Mouse (Mus musculus): ENCODE results near the gene Syn3. TPM values are rescaled to one million over a fixed set of nuclear protein-coding genes. Genes with fewer than 3 reads are reported as not detected.

Gene Syn3
- polyA plus RNA-seq, 1 experiment from 2014 or later, result 4.9 TPM

DNA sequence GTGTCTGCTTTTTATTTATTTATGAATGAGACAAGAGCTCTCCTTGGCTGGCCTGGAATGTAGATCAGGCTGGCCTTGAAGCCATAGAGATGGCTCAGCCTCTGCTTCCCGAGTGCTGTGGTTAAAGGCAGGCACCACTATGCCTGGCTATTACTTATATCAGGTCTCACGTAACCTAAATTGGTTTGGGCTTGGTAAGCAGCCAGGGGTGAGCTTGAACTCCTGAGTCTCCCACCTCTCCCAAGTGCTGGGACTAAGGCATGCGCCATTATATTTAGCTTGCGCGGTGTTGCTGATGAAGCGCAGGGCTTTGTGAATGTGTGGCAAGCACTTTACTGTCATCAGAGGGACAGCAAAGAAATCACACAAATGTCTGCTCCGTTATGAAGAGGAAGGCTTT, 480.9 kb downstream of the Syn3 start:
- H3K4me2 ChIP-seq, result no peak overlapping the region
- no peaks in the 10 kb centered on the region for H3K27me3 ChIP-seq
- no peaks in the 10 kb centered on the region for H3K36me3 ChIP-seq
- no peak overlapping the region for H3K4me3 ChIP-seq
- no peaks in the 10 kb centered on the region for H3K9me3 ChIP-seq
- H3K4me1 ChIP-seq, result peaks cover 5% of the 10 kb centered on the region
- no peak for ATAC-seq (ENCODE audit: insufficient number of reproducible peaks, insufficient read depth, low FRiP score, low TSS enrichment, low read depth)
- no peak overlapping the region for H3K9ac ChIP-seq
- whole genome bisulfite sequencing, result 85% methylated on average over 7 of the region's 7 CpGs
- H3K27ac ChIP-seq, result no peak overlapping the region

DNA sequence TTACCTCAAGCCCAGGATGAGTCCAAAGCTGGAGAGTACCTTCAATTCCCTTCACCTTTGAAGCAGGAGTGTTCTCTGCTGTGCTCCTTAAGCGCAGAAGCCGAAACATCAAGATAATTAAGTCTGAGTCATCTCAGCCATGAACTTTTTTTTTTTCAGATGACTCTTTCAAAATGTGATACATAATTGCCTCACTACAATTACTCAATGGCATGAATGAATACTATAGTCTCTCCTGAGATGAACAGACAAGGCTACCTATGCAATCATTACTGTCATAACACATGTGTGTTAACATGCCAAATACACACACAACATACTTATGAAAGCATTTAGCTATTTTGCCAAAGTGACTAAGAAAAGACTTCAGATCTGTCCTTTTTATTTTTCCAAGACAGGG, 486.9 kb downstream of the Syn3 start, which contains the start of gene Bpifc:
Gene Bpifc (minus strand): TSS at position 115 of the 400 bp plus-strand sequence.
- Histone ChIP-seq H3K4me3 (no peak within 1 kb of the TSS), H3K9me3 (no peaks in the 10 kb centered on the region), H3K9ac (no peak within 1 kb of the TSS), H3K27ac (no peak within 1 kb of the TSS), H3K4me1 (no peaks in the 10 kb centered on the region), H3K27me3 (no peaks in the 10 kb centered on the region), H3K36me3 (no peaks in the 10 kb centered on the region), H3K4me2 (no peak within 1 kb of the TSS)
- 81% methylated on average over 2 of the region's 2 CpGs for WGBS
- ATAC-seq (ENCODE audit: insufficient number of reproducible peaks, insufficient read depth, low FRiP score, low TSS enrichment, low read depth), result no peak

- H3K9me3 ChIP-seq, result no peaks in the 10 kb centered on the region
- no peak overlapping the region for H3K4me2 ChIP-seq
- H3K27me3 ChIP-seq, result no peaks in the 10 kb centered on the region
- 88% methylated on average over 2 of the region's 2 CpGs for WGBS
- H3K4me1 ChIP-seq, result no peaks in the 10 kb centered on the region
- no peak overlapping the region for H3K9ac ChIP-seq
- no peak overlapping the region for H3K4me3 ChIP-seq
- H3K36me3 ChIP-seq, result no peaks in the 10 kb centered on the region
- H3K27ac ChIP-seq, result no peak overlapping the region
- ATAC-seq (ENCODE audit: insufficient number of reproducible peaks, insufficient read depth, low FRiP score, low TSS enrichment, low read depth), result no peak
Measured at GRCm38 (mm10) chr10:86011172-86011571, 487.5 kb downstream of the Syn3 start.

GRCm38 (mm10) chr10:86010636-86011035, 488.1 kb downstream of the Syn3 start:
- Histone ChIP-seq H3K36me3 (no peaks in the 10 kb centered on the region), H3K9ac (no peak overlapping the region), H3K4me3 (no peak overlapping the region), H3K4me2 (no peak overlapping the region), H3K27ac (no peak overlapping the region), H3K27me3 (no peaks in the 10 kb centered on the region), H3K9me3 (no peaks in the 10 kb centered on the region), H3K4me1 (no peaks in the 10 kb centered on the region)
- no peak for ATAC-seq (ENCODE audit: insufficient number of reproducible peaks, insufficient read depth, low FRiP score, low TSS enrichment, low read depth)
- 62% methylated on average over 6 of the region's 6 CpGs for WGBS

GRCm38 (mm10) chr10:86009688-86010087, 489.0 kb downstream of the Syn3 start:
- 85% methylated on average over 2 of the region's 2 CpGs for WGBS
- Histone ChIP-seq H3K36me3 (no peaks in the 10 kb centered on the region), H3K4me3 (no peak overlapping the region), H3K4me2 (no peak overlapping the region), H3K9ac (no peak overlapping the region), H3K27me3 (no peaks in the 10 kb centered on the region), H3K27ac (no peak overlapping the region), H3K4me1 (no peaks in the 10 kb centered on the region), H3K9me3 (no peaks in the 10 kb centered on the region)
- no peak for ATAC-seq (ENCODE audit: insufficient number of reproducible peaks, insufficient read depth, low FRiP score, low TSS enrichment, low read depth)

DNA sequence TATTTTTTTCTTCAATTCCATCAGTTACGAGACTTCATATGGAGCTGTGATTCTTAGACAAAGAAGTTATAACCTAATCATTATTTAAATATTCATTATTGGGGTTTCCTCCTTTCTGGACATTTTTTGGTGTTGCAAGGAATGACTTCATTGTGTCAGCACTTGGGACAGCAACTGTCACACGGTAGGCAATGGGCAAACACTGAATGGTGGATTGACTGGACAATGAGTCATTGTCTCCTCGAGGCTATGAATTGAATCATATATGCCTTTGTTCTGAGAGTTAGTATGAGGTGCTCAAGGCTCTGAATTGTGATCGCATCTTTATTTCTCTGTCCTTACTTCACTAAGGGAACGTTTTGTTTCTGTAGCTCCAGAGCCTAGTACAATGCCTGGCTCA, 492.2 kb downstream of the Syn3 start:
- no peak for ATAC-seq (ENCODE audit: insufficient number of reproducible peaks, insufficient read depth, low FRiP score, low TSS enrichment, low read depth)
- Histone ChIP-seq H3K27ac (no peak overlapping the region), H3K27me3 (no peaks in the 10 kb centered on the region), H3K4me1 (no peaks in the 10 kb centered on the region), H3K9ac (no peak overlapping the region), H3K4me3 (no peak overlapping the region), H3K9me3 (no peaks in the 10 kb centered on the region), H3K36me3 (no peaks in the 10 kb centered on the region), H3K4me2 (no peak overlapping the region)
- WGBS, result 73% methylated on average over 5 of the region's 5 CpGs

Other genes with a start within 250 kb of the Syn3 start
- 62.7 and 74.0 TPM in 2 replicates for gene Timp3, start 198.5 kb downstream of the Syn3 start, polyA plus RNA-seq (2015; fragmentation: Nextera tagmentation; extraction: Ambion mirVana)
- 638 and 646 TPM in 2 replicates for gene Hsp90b1, start 206.6 kb upstream of the Syn3 start, polyA plus RNA-seq (2015; fragmentation: Nextera tagmentation; extraction: Ambion mirVana)
- 1.7 TPM in 2 replicates for gene Ttc41, start 206.9 kb upstream of the Syn3 start, polyA plus RNA-seq (2015; fragmentation: Nextera tagmentation; extraction: Ambion mirVana)

Measured in embryonic facial prominence, embryonic 13.5 days (tissue).